Mouse (Mus musculus): ENCODE measurements at regions not wholly inside any gene's neighbourhood (a gene's known extent, or its start where the extent isn't known, plus 50 kb on each side); places are given as distances from the start of the nearest gene placed in this dataset.
"Not testable (repeated sequence)": the region's sequence is repeated elsewhere in the genome, so short reads cannot be mapped to it uniquely, and the experiment has no call there.

DNA sequence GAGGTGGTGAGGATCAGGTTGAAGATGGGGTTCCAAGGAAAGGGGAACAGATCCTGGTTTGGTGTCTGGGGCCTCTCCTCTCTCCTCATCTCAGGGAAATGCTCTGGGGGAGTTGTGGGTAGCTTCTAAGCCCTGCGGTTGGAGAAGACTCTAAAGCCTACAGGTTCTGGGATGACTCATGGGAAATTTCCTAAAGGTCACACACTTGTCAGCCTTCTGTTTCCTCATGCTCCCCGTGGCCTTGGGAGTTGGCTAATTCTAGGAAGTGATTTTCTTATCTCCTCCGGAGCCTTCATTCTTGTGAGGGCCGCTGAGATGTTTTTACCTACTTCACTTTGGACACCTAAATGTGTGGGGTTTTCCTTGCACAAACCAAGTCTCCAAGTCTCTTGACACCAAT is 279.2 kb downstream of the 4933412E24Rik start:
- DNase-seq (ENCODE audit: low spot score in 2 of 2), result no peak

DNA sequence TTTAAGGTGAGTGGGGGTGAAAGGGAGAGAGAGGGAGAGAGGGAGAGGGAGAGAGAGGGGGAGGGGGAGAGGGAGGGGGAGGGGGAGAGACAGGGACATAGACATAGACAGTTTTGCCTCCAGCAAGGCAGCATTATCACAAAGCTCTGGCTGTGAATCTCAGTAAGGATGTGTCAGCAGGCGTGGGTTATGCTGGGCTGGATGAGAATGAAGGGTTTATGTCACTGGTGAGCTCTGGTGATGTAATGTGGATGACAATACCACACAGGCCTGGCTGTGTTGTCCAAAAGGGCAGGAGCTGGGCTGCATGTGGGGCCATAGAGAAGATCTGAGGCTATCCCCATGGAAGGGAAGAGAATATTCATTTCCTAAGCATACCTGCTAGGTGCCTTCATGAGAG is 282.0 kb downstream of the 4933412E24Rik start:
- DNase-seq (ENCODE audit: low spot score in 2 of 2), result no peak

GRCm38 (mm10) chr15:59733932-59734331 is 282.5 kb downstream of the 4933412E24Rik start:
- no peak for DNase-seq (ENCODE audit: low spot score in 2 of 2)

DNA sequence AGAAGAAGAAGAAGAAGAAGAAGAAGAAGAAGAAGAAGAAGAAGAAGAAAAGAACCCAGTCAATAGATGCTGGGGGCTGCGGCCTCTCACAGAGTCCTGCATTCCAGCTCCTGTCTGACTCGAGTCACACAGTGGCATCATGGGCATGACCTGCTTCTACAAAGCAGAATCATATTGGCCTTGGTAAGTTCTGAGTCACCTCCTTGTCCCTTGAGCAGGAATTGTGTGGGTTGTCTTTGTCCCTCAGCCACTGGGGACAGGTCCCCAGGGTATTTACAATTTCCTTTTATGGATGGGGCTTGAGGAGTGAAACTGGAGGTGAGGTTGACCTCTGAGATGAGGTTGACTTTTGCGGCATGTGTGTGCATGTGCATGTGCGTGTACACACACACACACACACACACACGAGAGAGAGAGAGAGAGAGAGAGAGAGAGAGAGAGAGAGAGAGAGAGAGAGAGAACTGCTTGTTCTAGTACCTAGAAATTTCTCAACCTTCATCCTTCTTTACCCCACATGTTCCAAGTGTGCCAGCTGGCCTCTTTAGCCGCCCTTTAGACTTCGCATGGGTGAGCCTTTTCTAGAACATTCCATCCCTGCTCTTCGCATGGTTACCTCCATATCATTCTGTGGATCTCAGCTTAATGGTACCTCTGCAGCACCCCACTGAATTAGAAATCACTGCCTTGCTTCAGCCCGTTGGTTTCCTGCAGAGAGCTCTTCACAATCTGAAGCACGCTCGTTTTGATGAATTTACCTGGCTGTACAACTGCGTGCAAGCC is 283.2 kb downstream of the 4933412E24Rik start:
- no peak for DNase-seq (ENCODE audit: low spot score in 2 of 2)

DNA sequence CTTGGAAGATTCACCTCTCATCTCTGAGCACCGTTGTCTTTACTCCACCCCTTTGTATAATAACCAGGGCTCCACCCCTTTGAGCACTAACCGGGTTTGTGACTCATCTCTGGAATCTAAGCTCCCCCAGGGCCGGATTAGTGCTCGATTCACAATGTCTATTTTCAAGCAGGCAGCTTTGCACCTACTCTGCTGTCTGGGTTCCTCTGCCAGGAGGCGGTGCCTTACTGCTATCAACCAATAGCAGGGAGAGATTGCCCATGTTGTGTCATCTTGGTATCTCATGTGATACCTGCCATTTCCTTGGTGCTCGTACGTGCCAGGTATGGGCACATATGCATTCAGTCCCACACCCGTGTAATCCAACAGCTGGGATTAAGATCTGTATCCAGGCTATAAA is 285.3 kb downstream of the 4933412E24Rik start:
- no peak for DNase-seq (ENCODE audit: low spot score in 2 of 2)

- DNase-seq (ENCODE audit: low spot score in 2 of 2), result no peak
Measured at GRCm38 (mm10) chr15:59728817-59729560, 287.4 kb downstream of the 4933412E24Rik start.

DNA sequence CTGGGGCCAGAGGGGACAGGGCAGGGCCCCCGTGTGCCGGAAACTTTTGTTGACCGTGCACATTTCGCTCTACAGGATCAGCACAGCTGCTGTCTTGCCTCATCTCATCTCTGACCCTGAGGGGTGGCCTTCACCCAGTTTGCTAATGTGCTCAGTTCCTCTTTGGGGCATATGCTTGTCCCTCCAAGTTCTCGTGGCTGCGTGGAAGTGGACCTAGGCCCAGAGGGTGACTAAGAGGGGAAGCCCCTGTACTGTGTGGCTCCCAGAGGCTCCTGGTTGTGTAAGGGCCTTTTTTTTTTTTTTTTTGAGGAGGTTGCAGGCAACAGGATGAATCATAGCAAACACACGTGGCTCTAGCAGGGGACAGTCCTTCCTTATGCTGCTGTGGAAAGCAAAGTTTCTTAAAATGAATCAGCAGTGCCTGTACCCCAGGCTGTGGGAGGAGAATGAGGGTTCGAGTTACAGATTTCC is 288.2 kb downstream of the 4933412E24Rik start:
- peak; percentile 59 to 71 for DNase-seq (ENCODE audit: low spot score in 2 of 2)

DNA sequence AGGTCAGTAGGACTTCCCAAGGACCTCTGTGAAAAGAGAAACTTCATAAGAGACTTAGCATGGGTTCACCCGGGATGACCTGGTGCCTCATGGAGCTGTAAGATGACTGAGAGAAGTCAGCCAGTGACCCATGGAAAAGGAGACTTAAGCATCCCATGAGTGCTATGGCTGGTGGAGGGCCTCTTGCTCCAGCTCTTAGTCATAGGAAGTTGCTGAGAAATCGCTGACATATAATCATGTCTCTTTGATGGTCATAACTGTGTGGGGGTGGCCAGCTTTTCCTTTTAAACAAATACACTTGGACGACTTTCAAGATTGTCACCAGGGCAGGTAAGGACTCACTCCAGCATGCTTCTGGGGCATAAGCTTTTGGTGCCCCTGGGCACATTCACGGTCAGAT is 290.5 kb downstream of the 4933412E24Rik start:
- no peak for DNase-seq (ENCODE audit: low spot score in 2 of 2)

GRCm38 (mm10) chr15:59722661-59723413 is 293.6 kb downstream of the 4933412E24Rik start:
- no peak for DNase-seq (ENCODE audit: low spot score in 2 of 2)

- no peak for DNase-seq (ENCODE audit: low spot score in 2 of 2)
Measured at GRCm38 (mm10) chr15:59721420-59721819, 295.0 kb downstream of the 4933412E24Rik start.

DNA sequence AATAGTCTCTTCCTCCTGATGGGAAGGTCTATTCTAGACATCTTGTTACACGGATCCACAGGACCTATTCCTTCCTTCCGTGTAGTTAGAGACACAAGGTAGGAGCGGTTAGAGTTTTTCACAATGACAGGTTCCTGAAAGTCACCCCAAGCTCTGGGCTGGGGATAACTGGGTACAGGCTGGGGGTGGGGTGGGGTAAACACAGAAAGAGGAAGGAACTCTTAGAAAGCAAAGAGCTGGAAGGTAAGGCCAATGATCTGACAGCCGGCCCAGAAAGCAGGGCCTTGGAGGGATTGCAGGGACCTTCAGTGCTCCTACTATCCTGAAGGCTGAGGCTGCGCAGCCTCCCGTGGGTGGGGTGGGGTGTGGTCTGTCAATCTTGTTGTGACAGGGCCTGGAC is 295.4 kb downstream of the 4933412E24Rik start:
- no peak for DNase-seq (ENCODE audit: low spot score in 2 of 2)

DNA sequence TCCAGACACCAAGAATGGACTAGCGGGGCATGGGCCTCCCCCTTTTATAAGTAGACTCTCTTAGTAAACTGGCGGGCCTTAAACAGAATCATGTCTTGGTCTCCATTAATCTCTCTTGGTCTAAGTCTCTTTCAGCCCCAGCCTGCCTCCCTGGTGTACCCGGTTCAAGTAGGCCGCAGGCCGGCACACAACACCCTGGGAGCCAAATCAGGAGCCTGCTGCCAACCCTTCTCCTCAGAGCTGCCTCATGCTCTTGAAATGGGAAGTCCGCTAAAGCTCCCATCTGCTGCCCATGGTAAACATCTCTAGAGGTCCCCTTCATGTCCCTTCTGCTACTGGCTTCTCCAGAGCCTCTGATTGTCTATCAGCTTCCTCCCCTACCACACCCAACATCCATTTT is 296.3 kb downstream of the 4933412E24Rik start:
- no peak for DNase-seq (ENCODE audit: low spot score in 2 of 2)

DNA sequence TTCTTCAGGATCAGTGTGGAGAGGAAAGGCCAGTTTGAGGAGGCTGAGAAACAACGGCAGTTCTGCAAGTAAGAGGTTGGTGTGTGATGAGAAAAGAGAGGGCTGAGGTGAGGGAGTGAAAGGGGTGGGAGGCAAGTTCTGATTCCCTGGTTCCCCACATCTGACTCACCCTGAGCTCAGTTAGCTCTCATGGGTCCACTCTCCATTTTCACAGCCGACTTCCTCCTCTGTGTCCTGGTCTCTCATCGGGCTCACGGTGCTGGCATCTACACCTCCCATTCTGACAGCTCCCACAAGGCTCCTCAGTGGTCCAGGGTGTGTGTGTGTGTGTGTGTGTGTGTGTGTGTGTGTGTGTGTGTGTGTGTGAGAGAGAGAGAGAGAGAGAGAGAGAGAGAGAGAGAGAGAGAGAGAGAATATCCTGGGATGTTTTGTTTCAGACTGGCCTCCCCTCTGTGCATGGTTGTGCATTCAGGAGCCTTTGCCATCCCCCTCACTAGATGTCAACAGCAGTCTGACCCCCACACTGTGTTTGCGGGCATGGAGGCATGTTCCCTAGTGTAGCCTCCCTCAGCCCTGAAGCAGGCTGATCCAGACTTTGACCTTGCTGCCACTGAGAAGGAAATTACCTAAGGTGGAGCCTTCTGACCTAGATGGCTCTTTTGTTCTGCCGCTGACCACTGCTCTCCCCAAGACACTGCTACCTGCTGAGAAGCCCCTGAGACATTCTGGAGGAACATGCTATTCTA is 296.9 kb downstream of the 4933412E24Rik start:
- not testable (repeated sequence) for DNase-seq (ENCODE audit: low spot score in 2 of 2)

DNA sequence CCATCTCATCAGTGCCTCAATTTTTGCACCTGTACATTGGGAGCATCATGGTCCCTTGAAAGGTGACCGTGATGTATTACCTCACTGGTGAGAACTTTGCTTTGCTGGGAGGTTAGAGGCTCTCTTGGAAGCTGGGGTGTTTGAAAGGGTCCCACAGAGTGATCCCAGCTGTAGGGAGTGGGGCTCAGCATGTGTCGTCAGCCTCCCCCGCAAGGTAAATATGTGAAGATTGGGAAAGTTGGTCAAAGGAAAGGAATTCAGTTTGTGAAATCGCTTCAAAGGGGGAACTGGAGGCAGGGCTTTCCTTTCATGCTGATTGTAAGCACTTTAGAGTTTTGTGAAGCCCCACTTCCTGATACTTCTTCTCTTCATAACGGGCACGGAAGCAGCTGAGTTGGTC is 299.5 kb downstream of the 4933412E24Rik start:
- DNase-seq (ENCODE audit: low spot score in 2 of 2), result no peak

GRCm38 (mm10) chr15:59715951-59716350 is 300.5 kb downstream of the 4933412E24Rik start:
- no peak for DNase-seq (ENCODE audit: low spot score in 2 of 2)

DNA sequence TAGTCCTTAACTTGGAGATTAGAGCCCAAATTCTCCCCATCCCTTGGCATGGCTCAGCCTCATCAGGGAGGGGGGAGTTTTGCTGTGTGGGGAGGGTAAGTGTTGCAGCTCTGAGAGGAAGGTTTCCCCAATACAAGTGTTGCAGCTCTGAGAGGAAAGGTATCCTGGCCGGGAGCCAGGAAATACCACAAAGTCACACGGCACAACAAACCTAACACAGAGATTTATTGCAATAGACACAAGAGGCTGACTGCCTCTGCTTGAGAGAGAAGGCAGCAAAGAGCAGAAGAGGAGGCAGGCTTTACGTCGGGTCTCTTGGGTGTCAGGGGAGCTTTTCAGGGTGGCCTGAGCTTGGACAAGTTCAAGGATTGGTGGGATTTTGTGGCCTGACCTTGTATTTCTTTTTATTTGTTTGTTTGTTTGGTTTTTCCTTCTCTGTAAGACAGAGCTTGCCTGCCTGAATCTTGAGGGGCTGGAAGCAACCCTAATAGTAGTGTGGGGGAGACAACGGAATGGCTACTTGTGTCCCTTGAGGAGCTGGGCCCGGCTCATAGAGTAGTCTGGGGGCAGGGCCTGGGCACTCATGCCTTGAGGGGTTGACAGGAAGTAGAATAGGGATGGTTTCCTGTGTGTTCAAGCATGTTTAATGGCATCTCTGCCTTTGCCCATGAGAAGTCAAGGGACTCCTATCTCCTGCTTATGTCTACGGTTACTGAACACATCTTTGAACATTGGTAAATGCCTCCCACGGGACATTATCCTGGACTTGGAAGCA is 302.3 kb downstream of the 4933412E24Rik start:
- no peak for DNase-seq (ENCODE audit: low spot score in 2 of 2)

GRCm38 (mm10) chr15:59712077-59712752 is 304.2 kb downstream of the 4933412E24Rik start:
- no peak for DNase-seq (ENCODE audit: low spot score in 2 of 2)

GRCm38 (mm10) chr15:59709925-59710324 is 306.5 kb downstream of the 4933412E24Rik start:
- no peak for DNase-seq (ENCODE audit: low spot score in 2 of 2)

GRCm38 (mm10) chr15:59708402-59708801 is 308.0 kb downstream of the 4933412E24Rik start:
- no peak for DNase-seq (ENCODE audit: low spot score in 2 of 2)

DNA sequence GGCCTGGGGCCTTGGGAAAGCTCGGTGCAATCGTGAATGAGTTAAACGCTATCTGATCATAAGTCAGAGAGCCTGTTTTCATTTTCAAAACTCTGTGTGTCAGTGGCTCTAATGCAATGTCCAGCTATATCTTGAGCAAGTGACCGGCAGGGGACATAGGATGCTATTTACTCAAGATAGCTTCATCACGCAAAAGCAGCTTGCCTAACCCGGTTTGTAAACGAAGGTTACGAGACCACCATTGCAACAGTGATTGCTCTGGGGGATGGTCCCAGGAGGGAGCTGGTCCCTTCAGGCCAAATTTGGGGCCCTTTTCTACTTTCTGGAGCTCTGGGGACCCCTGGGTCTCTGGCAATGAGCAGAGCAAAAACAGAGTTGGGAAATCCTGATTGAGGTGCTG is 309.3 kb downstream of the 4933412E24Rik start:
- no peak for DNase-seq (ENCODE audit: low spot score in 2 of 2)
